38 mouse cellular contexts compared by ENCODE assay signal in the genomic region with DNA sequence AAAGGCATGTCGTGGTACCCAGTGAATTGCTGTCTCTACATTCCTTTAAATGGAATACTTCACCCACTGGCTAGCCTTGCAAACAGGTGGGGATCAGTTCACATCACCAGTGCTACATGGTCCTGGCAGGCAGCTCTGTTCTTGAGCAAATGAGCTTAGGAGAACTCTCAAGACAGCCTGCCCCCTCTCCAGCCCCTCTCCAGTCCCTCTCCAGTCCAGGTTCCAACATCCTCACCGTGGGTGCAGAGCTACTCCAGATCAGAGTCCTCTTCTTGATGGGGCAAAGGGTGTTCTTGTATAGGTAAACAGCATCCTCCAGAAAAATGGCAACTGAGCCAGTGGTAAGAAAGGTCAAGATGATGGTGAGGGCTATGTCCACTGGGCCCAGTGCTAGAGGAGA. TPM values are rescaled to one million over a fixed set of nuclear protein-coding genes. Genes with fewer than 3 reads are reported as not detected.
"Had no signal": no experiment of that assay in that cellular context is flagged by ENCODE, and none has a peak within 500 bp of the region (broad histone marks: within the 10 kb centered on the region; RNA-seq: fewer than 3 reads in every experiment).

No protein-coding gene starts in this region.

- DNase-seq: forebrain, postnatal 0 days; gastrocnemius, adult 2 months; gastrocnemius, postnatal 10 days; gastrocnemius, postnatal 25 days; heart, postnatal 10 days; heart, postnatal 4 days; kidney, adult 18-20 months; kidney, adult 9 months; kidney, postnatal 14 days; kidney, postnatal 36 days; layer of hippocampus, adult 9-11 months; liver had no signal

- H3K4me3 ChIP-seq: gastrocnemius, adult 2 months; heart, embryonic 10.5 days; heart, embryonic 12.5 days; hindbrain, embryonic 10.5 days; hindbrain, embryonic 12.5 days; intestine, embryonic 15.5 days; kidney, embryonic 15.5 days; left cerebral cortex, adult 2 months; limb, embryonic 10.5 days; limb, embryonic 12.5 days had no signal

- H3K4me1 ChIP-seq: hindbrain, embryonic 12.5 days had no signal

RNA-seq across cellular contexts. Expression of gene Slc51a, which starts 8.3 kb away (rescaled TPM):
- total RNA-seq: forebrain, postnatal 0 days; gastrocnemius, adult 2 months; gastrocnemius, postnatal 10 days; gastrocnemius, postnatal 25 days; gastrocnemius, postnatal 4 days; layer of hippocampus, adult 18-20 months; layer of hippocampus, adult 8-10 months; layer of hippocampus, postnatal 25 days; left cerebral cortex, adult 2 months; left cerebral cortex, postnatal 14 days; left cerebral cortex, postnatal 36 days had no signal
- polyA plus RNA-seq: hindbrain, embryonic 16.5 days; inflammation-experienced regulatory T-cells, adult 6 months had no signal

RNA-seq across cellular contexts. Expression of gene Zdhhc19, which starts 16.6 kb away (rescaled TPM):
- total RNA-seq: forebrain, postnatal 0 days; gastrocnemius, adult 2 months; gastrocnemius, postnatal 10 days; gastrocnemius, postnatal 25 days; gastrocnemius, postnatal 4 days; granulocyte monocyte progenitor cell, adult 5-6 weeks; heart, adult 8-10 months; heart, postnatal 10 days; heart, postnatal 25 days; layer of hippocampus, adult 18-20 months; layer of hippocampus, postnatal 25 days; left cerebral cortex, adult 2 months; left cerebral cortex, postnatal 14 days; left cerebral cortex, postnatal 36 days had no signal
- polyA plus RNA-seq: forebrain, postnatal 0 days; heart, embryonic 10.5 days; heart, embryonic 12.5 days; heart, embryonic 14.5 days; heart, embryonic 16.5 days; hindbrain, embryonic 10.5 days; hindbrain, embryonic 12.5 days; hindbrain, embryonic 14.5 days; hindbrain, embryonic 16.5 days; kidney, embryonic 15.5 days; kidney, postnatal 0 days; limb, embryonic 10.5 days; limb, embryonic 12.5 days; limb, embryonic 14.5 days; liver, embryonic 11.5 days had no signal
